Mouse (Mus musculus) spleen, adult 2 months (tissue): ENCODE data around the gene Catsperz. TPM values are rescaled to one million over a fixed set of nuclear protein-coding genes. Genes with fewer than 3 reads are reported as not detected.

Source experiments
- DNase-seq, 2 experiments: peaks; one replicate each; pipeline versions ENCODE4 v3.0.0 to v3.0.0-alpha.2; 2012 to 2021; ENCODE audit warnings: low spot score in 2 of 2, low read depth in 1 of 2
- H3K27ac ChIP-seq: fragments of 200-500 bp; 2 replicates; pipeline ENCODE4 v1.5.1; 2012; ENCODE audit warnings: low read length, inconsistent platforms; ENCODE audit not compliant: insufficient read depth
- H3K27me3 ChIP-seq: fragments of 200-500 bp; 2 replicates; pipeline ENCODE4 v1.6.1; 2012; ENCODE audit warnings: mild to moderate bottlenecking, moderate library complexity, low read length, inconsistent platforms; ENCODE audit not compliant: control insufficient read depth, insufficient read depth
- H3K36me3 ChIP-seq: fragments of 200-500 bp; 2 replicates; pipeline ENCODE4 v1.6.1; 2012; ENCODE audit warnings: mild to moderate bottlenecking, low read length, inconsistent platforms; ENCODE audit not compliant: control insufficient read depth, insufficient read depth
- H3K4me1 ChIP-seq: fragments of 200-500 bp; 2 replicates; pipeline ENCODE4 v1.6.1; 2011; ENCODE audit warnings: inconsistent platforms; ENCODE audit not compliant: control insufficient read depth, insufficient read depth, insufficient read length
- H3K4me3 ChIP-seq: fragments of 200-500 bp; 2 replicates; pipeline ENCODE4 v1.5.1; 2011; ENCODE audit warnings: mild to moderate bottlenecking, inconsistent platforms; ENCODE audit not compliant: insufficient read depth, insufficient read length; ENCODE audit errors: extremely low read depth
- CTCF ChIP-seq: fragments of 200-500 bp; IDR thresholded peaks from 2 replicates; pipeline ENCODE4 v1.5.1; 2011; ENCODE audit warnings: mild to moderate bottlenecking, inconsistent platforms; ENCODE audit not compliant: insufficient read depth, insufficient read length, insufficient replicate concordance; ENCODE audit errors: extremely low read depth
- POLR2A ChIP-seq: fragments of 200-500 bp; IDR thresholded peaks from 2 replicates; pipeline ENCODE4 v1.6.1; 2011; ENCODE audit warnings: low read depth, low read length, inconsistent platforms
- WGBS: fragments of 180-500 bp; shearing (Covaris S2); methylation state at CpG from one replicate; pipeline ENCODE4 v1.1.7; 2018; 5-methylcytosine and 5-hydroxymethylcytosine counted together
- polyA plus RNA-seq: library from polyadenylated mRNA; depleted of rRNA; stranded (reverse); fragments of >200 nt; gene quantifications from 2 replicates; pipeline ENCODE4 v1.2.3, GENCODE M21; 2012

The Catsperz gene
- polyA plus RNA-seq, 1 experiment = 0.11 TPM

DNA sequence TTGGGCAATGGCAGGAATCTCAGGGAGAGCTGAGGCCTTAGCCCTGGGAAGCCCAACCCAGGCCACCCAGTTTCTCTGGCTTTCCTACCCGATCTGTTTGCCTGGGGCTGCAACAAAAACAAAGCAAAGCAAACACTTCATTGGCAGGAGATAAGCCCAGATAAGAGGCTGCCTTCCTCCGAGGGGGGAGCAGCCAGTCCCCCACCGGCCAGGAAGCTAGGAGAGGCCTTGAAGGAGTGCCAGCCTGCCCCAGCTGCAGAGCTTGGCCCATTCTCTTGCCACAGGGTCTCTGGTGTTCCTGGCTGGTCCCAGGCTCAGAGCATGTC, 27.5 kb upstream of the Catsperz start:
- no peak for TF ChIP-seq CTCF
- WGBS = 26% methylated on average over 3 of the region's 3 CpGs
- H3K4me3 ChIP-seq = peak overlapping the region; percentile 86; the same call in 1 of the 2 replicates
- peaks cover 11% of the 10 kb centered on the region; the same call in 1 of the 2 replicates for H3K4me1 ChIP-seq
- no peak for DNase-seq
- peak overlapping the region; percentile 77 for H3K27ac ChIP-seq
- H3K27me3 ChIP-seq = no peaks in the 10 kb centered on the region
- H3K36me3 ChIP-seq = peaks cover 3% of the 10 kb centered on the region; the same call in 1 of the 2 replicates

DNA sequence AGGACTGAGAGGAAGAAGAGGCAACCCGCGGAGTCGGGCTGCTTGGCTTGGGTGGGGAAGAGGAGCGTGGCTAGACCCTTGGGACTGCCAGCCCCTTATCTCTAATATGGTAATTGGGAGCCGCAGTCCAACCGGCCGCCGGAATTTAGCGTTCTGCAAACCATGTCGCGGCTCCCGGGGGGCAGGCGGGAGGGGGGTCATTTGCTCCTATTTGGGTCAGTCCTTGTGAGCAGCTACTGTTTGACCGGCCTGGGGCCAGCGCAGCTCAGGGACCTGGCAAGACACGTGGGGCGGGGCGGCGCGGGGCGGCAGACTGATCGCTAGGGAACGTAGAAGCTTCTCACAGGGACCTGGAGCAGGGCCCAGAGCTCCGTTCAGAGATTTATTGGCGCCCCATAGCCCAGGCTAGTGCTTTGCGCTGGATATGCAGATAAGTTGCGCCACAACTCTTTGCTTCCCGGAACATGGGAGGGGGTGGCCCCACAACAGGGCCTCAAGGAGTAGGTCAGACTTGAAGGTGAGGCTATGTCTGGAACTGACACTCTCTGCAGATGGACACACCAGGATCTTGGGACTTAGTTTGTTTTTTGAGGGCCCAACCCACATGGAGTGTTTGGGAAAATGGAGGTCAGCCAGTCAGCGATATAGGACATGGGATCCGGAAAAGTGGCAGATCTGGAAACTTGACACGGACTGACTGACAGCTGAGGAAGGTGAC, 27.0 kb upstream of the Catsperz start:
- H3K4me3 ChIP-seq = peak overlapping the region; percentile 86
- peak in 1 of 2 experiments; percentile 46 for DNase-seq
- H3K4me1 ChIP-seq = peaks cover 11% of the 10 kb centered on the region; the same call in 1 of the 2 replicates
- peaks cover 3% of the 10 kb centered on the region; the same call in 1 of the 2 replicates for H3K36me3 ChIP-seq
- no peaks in the 10 kb centered on the region for H3K27me3 ChIP-seq
- no peak for TF ChIP-seq CTCF
- TF ChIP-seq POLR2A = no peak
- H3K27ac ChIP-seq = peak overlapping the region; percentile 77
- 7% methylated on average over 31 of the region's 31 CpGs for WGBS

DNA sequence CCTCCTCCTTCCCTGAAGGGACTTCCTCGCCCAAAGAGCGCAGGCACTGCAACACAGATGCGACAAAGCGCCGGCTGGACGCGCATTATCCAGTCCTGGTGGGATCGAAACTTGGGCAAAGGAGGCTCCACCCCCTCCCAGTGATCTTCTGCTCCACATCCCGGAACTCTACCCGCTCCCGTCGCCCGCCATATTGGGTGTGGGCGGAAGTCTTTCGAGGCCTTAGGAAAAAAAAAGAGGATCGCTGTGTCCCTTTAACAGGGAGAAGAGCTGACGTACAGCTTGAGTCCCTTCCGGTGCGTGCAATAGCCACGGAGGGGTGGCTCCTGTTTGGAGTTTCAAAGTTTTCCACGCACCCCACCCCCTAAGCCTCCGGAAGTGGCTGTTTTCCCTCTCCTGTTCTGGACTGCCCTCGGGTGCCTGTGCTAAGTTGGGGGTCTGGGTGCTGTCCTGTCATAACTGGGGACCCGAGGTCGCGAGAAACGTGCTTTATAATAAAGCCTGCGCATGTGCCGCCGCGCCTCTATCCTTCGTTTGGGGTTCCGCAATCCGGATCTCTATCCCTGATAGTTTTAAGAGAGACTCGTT, 26.3 kb upstream of the Catsperz start:
- H3K4me1 ChIP-seq = peaks cover 11% of the 10 kb centered on the region; the same call in 1 of the 2 replicates
- peak overlapping the region; percentile 86 for H3K4me3 ChIP-seq
- TF ChIP-seq CTCF (no peak), POLR2A (peak; percentile 16; the same call in 1 of the 2 replicates)
- WGBS = under 1% methylated on average over 35 of the region's 35 CpGs
- peak in 1 of 2 experiments; percentile 77 for DNase-seq
- no peaks in the 10 kb centered on the region for H3K27me3 ChIP-seq
- H3K27ac ChIP-seq = peak overlapping the region; percentile 77
- peaks cover 3% of the 10 kb centered on the region; the same call in 1 of the 2 replicates for H3K36me3 ChIP-seq

DNA sequence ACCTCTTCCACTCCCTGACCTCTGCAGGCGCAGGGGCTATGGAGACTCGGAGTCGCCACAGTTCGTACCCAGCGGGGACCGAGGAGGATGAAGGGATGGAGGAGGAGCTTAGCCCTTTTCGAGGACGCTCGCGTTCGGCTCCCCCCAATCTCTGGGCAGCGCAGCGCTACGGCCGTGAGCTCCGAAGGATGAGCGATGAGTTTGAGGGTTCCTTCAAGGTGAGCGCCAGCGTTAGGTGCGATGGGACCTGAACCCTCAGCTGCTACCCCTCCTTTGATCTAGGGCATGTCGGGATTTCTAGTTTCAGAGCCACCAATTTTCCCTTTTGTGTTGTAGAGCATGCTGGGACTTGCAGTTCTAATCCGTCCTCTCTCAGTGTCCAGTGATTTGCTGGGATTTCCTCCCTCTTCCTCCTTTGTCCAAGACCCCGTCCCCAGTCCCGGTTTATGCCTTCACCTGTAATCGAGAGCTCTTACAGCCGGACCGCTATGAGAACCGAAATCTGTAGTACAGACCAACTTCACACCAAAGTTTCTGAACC, 25.5 kb upstream of the Catsperz start:
- Histone ChIP-seq H3K4me3 (peak overlapping the region; percentile 86), H3K4me1 (peaks cover 11% of the 10 kb centered on the region; the same call in 1 of the 2 replicates), H3K36me3 (peaks cover 1% of the 10 kb centered on the region; the same call in 1 of the 2 replicates), H3K27me3 (no peaks in the 10 kb centered on the region), H3K27ac (peak overlapping the region; percentile 77)
- DNase-seq = no peak
- 1% methylated on average over 28 of the region's 28 CpGs for WGBS
- TF ChIP-seq CTCF (no peak), POLR2A (no peak; the same call in 1 of the 2 replicates)

- Histone ChIP-seq H3K4me1 (peaks cover 6% of the 10 kb centered on the region; the same call in 1 of the 2 replicates), H3K27ac (no peak overlapping the region), H3K27me3 (no peaks in the 10 kb centered on the region), H3K36me3 (peaks cover 1% of the 10 kb centered on the region; the same call in 1 of the 2 replicates), H3K4me3 (no peak overlapping the region)
- no peak for DNase-seq
- WGBS = 85% methylated on average over 5 of the region's 5 CpGs
- TF ChIP-seq POLR2A (no peak), CTCF (no peak)
Observed at GRCm38 (mm10) chr19:6949951-6950350, 24.8 kb upstream of the Catsperz start.

DNA sequence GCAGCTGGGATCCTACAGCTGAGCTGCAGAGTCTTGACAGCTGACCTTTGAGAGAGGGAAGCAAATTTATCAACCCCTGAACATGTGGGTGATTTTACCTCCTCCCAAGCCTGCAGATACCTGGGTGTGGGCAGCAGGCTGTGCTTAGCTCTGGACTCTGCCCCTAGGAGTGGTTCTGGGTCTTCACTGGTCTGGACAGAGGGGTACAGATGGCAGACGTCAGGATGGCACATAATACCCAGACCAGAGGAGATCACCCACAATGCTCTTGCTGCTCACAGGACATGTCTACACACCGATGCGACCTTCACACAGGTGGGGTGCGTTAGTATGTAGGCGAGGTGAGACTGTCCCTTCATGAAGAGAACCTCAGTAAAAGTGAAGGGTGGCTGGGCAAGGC, 24.4 kb upstream of the Catsperz start:
- Histone ChIP-seq H3K27me3 (no peaks in the 10 kb centered on the region), H3K4me3 (no peak overlapping the region), H3K27ac (no peak overlapping the region), H3K4me1 (peaks cover 5% of the 10 kb centered on the region; the same call in 1 of the 2 replicates), H3K36me3 (no peaks in the 10 kb centered on the region)
- DNase-seq = no peak
- no peak for TF ChIP-seq CTCF
- TF ChIP-seq POLR2A = no peak
- 96% methylated on average over 5 of the region's 5 CpGs for WGBS
